Mouse (Mus musculus): ENCODE results near the gene Vmn2r77.
"Not testable (repeated sequence)": the region's sequence is repeated elsewhere in the genome, so short reads cannot be mapped to it uniquely, and the experiment has no call there.

Gene Vmn2r77

GRCm38 (mm10) chr7:86794727-86795126 lies at the start of gene Vmn2r77:
Gene Vmn2r77 (plus strand): TSS chr7:86795027.
- DNase-seq = no peak

GRCm38 (mm10) chr7:86760751-86761150 lies 34.1 kb upstream of the Vmn2r77 start:
- peak in 1 of 2 experiments; percentile 47 for DNase-seq

- DNase-seq = no peak
Observed at GRCm38 (mm10) chr7:86764628-86765027, 30.2 kb upstream of the Vmn2r77 start.

GRCm38 (mm10) chr7:86771621-86772020 lies 23.2 kb upstream of the Vmn2r77 start:
- DNase-seq = peak; percentile 40 to 59

- peak; percentile 64 to 77 for DNase-seq
Observed at GRCm38 (mm10) chr7:86775617-86776325, 19.1 kb upstream of the Vmn2r77 start, which contains the start of gene Folh1. Gene Folh1 (minus strand): TSS chr7:86775943.

- not testable (repeated sequence) for DNase-seq
Observed at GRCm38 (mm10) chr7:86815241-86815640, 20.4 kb downstream of the Vmn2r77 start.

GRCm38 (mm10) chr7:86815716-86816115 lies 20.9 kb downstream of the Vmn2r77 start:
- not testable (repeated sequence) for DNase-seq

- DNase-seq = no peak
Observed at GRCm38 (mm10) chr7:86816466-86816865, 21.6 kb downstream of the Vmn2r77 start.

All from kidney, adult 8-10 months (tissue).